Mouse (Mus musculus): ENCODE measurements around the gene Clic1.

The Clic1 gene

GRCm38 (mm10) chr17:35060737-35061297, 11.1 kb downstream of the Clic1 start:
- ATAC-seq (ENCODE audit: insufficient number of reproducible peaks, low FRiP score, low TSS enrichment) = no peak

GRCm38 (mm10) chr17:35061299-35061698, 11.5 kb downstream of the Clic1 start:
- ATAC-seq (ENCODE audit: insufficient number of reproducible peaks, low FRiP score, low TSS enrichment) = no peak

GRCm38 (mm10) chr17:35063466-35063865, 13.7 kb downstream of the Clic1 start:
- no peak for ATAC-seq (ENCODE audit: insufficient number of reproducible peaks, low FRiP score, low TSS enrichment)

GRCm38 (mm10) chr17:35064378-35064877, 14.7 kb downstream of the Clic1 start:
- no peak for ATAC-seq (ENCODE audit: insufficient number of reproducible peaks, low FRiP score, low TSS enrichment)

- no peak for ATAC-seq (ENCODE audit: insufficient number of reproducible peaks, low FRiP score, low TSS enrichment)
Observed at GRCm38 (mm10) chr17:35064951-35065947, 15.5 kb downstream of the Clic1 start, which contains the start of gene Ly6g6c. Gene Ly6g6c, plus strand, starts transcription at chr17:35065388.

GRCm38 (mm10) chr17:35066084-35066483, 16.3 kb downstream of the Clic1 start, which contains the start of gene Mpig6b:
Gene Mpig6b, minus strand, starts transcription at chr17:35066184.
- ATAC-seq (ENCODE audit: insufficient number of reproducible peaks, low FRiP score, low TSS enrichment) = no peak

- ATAC-seq (ENCODE audit: insufficient number of reproducible peaks, low FRiP score, low TSS enrichment) = no peak
Observed at GRCm38 (mm10) chr17:35068213-35068914, 18.6 kb downstream of the Clic1 start.

- peak; percentile 87 for ATAC-seq (ENCODE audit: insufficient number of reproducible peaks, low FRiP score, low TSS enrichment)
Observed at GRCm38 (mm10) chr17:35070556-35071229, 20.9 kb downstream of the Clic1 start.

GRCm38 (mm10) chr17:35071454-35071853, 21.7 kb downstream of the Clic1 start:
- ATAC-seq (ENCODE audit: insufficient number of reproducible peaks, low FRiP score, low TSS enrichment) = no peak

GRCm38 (mm10) chr17:35074097-35074496, 24.3 kb downstream of the Clic1 start:
- peak; percentile 57 for ATAC-seq (ENCODE audit: insufficient number of reproducible peaks, low FRiP score, low TSS enrichment)

- ATAC-seq (ENCODE audit: insufficient number of reproducible peaks, low FRiP score, low TSS enrichment) = no peak
Observed at GRCm38 (mm10) chr17:35076507-35077176, 26.9 kb downstream of the Clic1 start, which contains the start of gene Ly6g6e. Gene Ly6g6e, plus strand, starts transcription at chr17:35076902.

GRCm38 (mm10) chr17:35077285-35077684, 27.5 kb downstream of the Clic1 start:
- ATAC-seq (ENCODE audit: insufficient number of reproducible peaks, low FRiP score, low TSS enrichment) = no peak

GRCm38 (mm10) chr17:35077786-35078233, 28.0 kb downstream of the Clic1 start, which contains the start of gene Ly6g6d:
Gene Ly6g6d, minus strand, starts transcription at chr17:35078065.
- ATAC-seq (ENCODE audit: insufficient number of reproducible peaks, low FRiP score, low TSS enrichment) = peak; percentile 46; the same call in 1 of the 2 replicates

GRCm38 (mm10) chr17:35079778-35080177, 30.0 kb downstream of the Clic1 start:
- no peak for ATAC-seq (ENCODE audit: insufficient number of reproducible peaks, low FRiP score, low TSS enrichment)

GRCm38 (mm10) chr17:35080248-35080647, 30.5 kb downstream of the Clic1 start:
- ATAC-seq (ENCODE audit: insufficient number of reproducible peaks, low FRiP score, low TSS enrichment) = no peak

- no peak for ATAC-seq (ENCODE audit: insufficient number of reproducible peaks, low FRiP score, low TSS enrichment)
Observed at GRCm38 (mm10) chr17:35080710-35081109, 30.9 kb downstream of the Clic1 start.

GRCm38 (mm10) chr17:35082841-35083576, 33.2 kb downstream of the Clic1 start:
- peak; percentile 65; the same call in 1 of the 2 replicates for ATAC-seq (ENCODE audit: insufficient number of reproducible peaks, low FRiP score, low TSS enrichment)

- ATAC-seq (ENCODE audit: insufficient number of reproducible peaks, low FRiP score, low TSS enrichment) = no peak
Observed at GRCm38 (mm10) chr17:35083929-35084497, 34.2 kb downstream of the Clic1 start.
